Mouse (Mus musculus) neural tube, embryonic 14.5 days (tissue): Measurements from ENCODE around the gene Pfdn4. TPM values are rescaled to one million over a fixed set of nuclear protein-coding genes. Genes with fewer than 3 reads are reported as not detected.

Experiments
- ATAC-seq: fragments of 200-750 bp; cut with Nextera tagmentation; 2 replicates; pipeline ENCODE4 v1.8.0; 2017; ENCODE audit warnings: low read depth, mild to moderate bottlenecking, moderate TSS enrichment, moderate library complexity
- H3K27ac ChIP-seq: fragments of 300-500 bp; sonication (generic); 2 replicates; pipeline ENCODE4 v1.5.1; 2014; ENCODE audit warnings: low read depth, mild to moderate bottlenecking, control low read depth, low read length, moderate library complexity, mixed read lengths
- H3K27me3 ChIP-seq: fragments of 300-500 bp; sonication (generic); 2 replicates; pipeline ENCODE4 v1.6.1; 2014; ENCODE audit warnings: low read length; ENCODE audit not compliant: control insufficient read depth, insufficient read depth
- H3K36me3 ChIP-seq: fragments of 300-500 bp; sonication (generic); 2 replicates; pipeline ENCODE4 v1.6.1; 2014; ENCODE audit warnings: low read length, mixed read lengths; ENCODE audit not compliant: control insufficient read depth, insufficient read depth
- H3K4me1 ChIP-seq: fragments of 300-500 bp; sonication (generic); 2 replicates; pipeline ENCODE4 v1.6.1; 2014; ENCODE audit warnings: low read length; ENCODE audit not compliant: control insufficient read depth, insufficient read depth
- H3K4me2 ChIP-seq: fragments of 300-500 bp; sonication (generic); 2 replicates; pipeline ENCODE4 v1.6.1; 2014; ENCODE audit warnings: mild to moderate bottlenecking, low read depth, low read length, control low read depth
- H3K4me3 ChIP-seq: fragments of 300-500 bp; sonication (generic); 2 replicates; pipeline ENCODE4 v1.5.1; 2014; ENCODE audit warnings: low read depth, low read length, control low read depth, mixed read lengths
- H3K9ac ChIP-seq: fragments of 300-500 bp; sonication (generic); replicated peaks from 2 replicates; pipeline ENCODE4 v1.6.1; 2014; ENCODE audit warnings: low read depth, mild to moderate bottlenecking, control low read depth, low read length, mixed read lengths
- H3K9me3 ChIP-seq: fragments of 300-500 bp; sonication (generic); 2 replicates; pipeline ENCODE4 v1.6.1; 2016; ENCODE audit warnings: low read length; ENCODE audit not compliant: control insufficient read depth
- WGBS: fragments of 180-500 bp; shearing (Covaris S2); extraction: QIAGEN DNeasy Blood & Tissue Kit; methylation state at CpG from one replicate; pipeline ENCODE4 v1.1.7; 2014; 5-methylcytosine and 5-hydroxymethylcytosine counted together
- polyA plus RNA-seq: library from polyadenylated mRNA; unstranded; fragments of >200 nt; fragmentation: Nextera tagmentation; extraction: Ambion mirVana; gene quantifications from 2 replicates; pipeline ENCODE4 v1.2.1, GENCODE M21; 2014

Pfdn4 gene
- polyA plus RNA-seq, 1 experiment from 2014 or later: 161 TPM

GRCm38 (mm10) chr2:170508821-170509220 lies 12.6 kb downstream of the Pfdn4 start:
- peak overlapping the region; percentile 37; the same call in 1 of the 2 replicates for H3K4me2 ChIP-seq
- peak overlapping the region; percentile 6; the same call in 1 of the 2 replicates for H3K4me3 ChIP-seq
- H3K36me3 ChIP-seq: no peaks in the 10 kb centered on the region
- H3K9ac ChIP-seq: no peak overlapping the region
- H3K27me3 ChIP-seq: no peaks in the 10 kb centered on the region
- H3K27ac ChIP-seq: no peak overlapping the region
- H3K9me3 ChIP-seq: no peaks in the 10 kb centered on the region
- 0 out of 2 replicates have a peak, but pooled peaks have one; percentile 28 for ATAC-seq
- 4% methylated on average over 12 of the region's 12 CpGs for WGBS
- H3K4me1 ChIP-seq: peaks cover 17% of the 10 kb centered on the region

DNA sequence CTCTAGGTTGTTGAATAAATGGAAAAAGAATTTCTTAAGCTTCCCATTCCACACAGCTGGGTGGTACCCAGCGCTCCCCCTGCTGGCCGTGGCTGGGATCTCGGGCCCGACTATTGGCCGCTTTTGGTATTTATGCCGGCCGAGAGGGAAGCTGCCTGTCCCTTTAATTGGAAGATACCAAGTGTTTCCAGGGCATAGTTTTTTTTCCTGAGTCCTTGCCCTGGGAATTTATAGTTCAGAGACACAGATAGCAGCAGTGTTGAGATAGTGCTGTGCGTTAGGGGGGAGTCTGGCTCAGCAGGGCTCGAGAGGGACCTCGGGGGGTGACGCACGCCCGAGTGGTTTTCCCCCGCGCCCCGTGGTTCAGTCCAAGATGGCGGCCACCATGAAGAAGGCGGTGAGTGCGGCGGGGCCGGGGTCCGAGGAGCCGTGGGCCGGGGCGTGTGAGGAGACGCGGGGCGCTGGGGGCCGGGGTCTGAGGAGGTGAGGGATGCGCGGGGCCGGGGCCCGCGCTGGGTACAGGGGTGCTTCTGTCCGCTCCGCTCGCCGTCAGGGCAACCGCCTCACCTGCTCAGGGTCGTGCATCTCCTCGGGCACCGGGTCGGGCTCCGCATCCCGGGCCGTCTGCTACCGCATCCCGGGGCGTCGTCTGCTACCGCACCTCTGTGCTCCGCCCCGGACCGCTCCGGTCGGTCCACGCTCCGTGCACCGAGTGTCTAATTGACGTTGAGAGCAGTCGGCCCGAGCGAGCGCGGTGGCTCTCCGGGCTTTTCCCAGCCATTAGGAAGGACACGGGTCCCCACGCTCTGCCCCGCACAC lies 15.1 kb downstream of the Pfdn4 start:
- Histone ChIP-seq H3K4me1 (peaks cover 17% of the 10 kb centered on the region), H3K4me2 (peak overlapping the region; percentile 81), H3K9me3 (no peaks in the 10 kb centered on the region), H3K4me3 (peak overlapping the region; percentile 93), H3K36me3 (0 out of 2 replicates have a peak, but pooled peaks cover 6% of the 10 kb centered on the region), H3K27ac (peak overlapping the region; percentile 80), H3K9ac (peak overlapping the region; percentile 87), H3K27me3 (no peaks in the 10 kb centered on the region)
- under 1% methylated on average over 59 of the region's 69 CpGs for WGBS
- peak; percentile 64 for ATAC-seq

GRCm38 (mm10) chr2:170513756-170514155 lies 17.5 kb downstream of the Pfdn4 start:
- no peak for ATAC-seq
- Histone ChIP-seq H3K27ac (no peak overlapping the region), H3K9ac (no peak overlapping the region), H3K36me3 (peaks cover 18% of the 10 kb centered on the region; the same call in 1 of the 2 replicates), H3K9me3 (no peaks in the 10 kb centered on the region), H3K4me1 (peaks cover 11% of the 10 kb centered on the region), H3K4me2 (no peak overlapping the region), H3K4me3 (no peak overlapping the region), H3K27me3 (no peaks in the 10 kb centered on the region)
- 94% methylated on average over 12 of the region's 12 CpGs for WGBS

- no peaks in the 10 kb centered on the region for H3K9me3 ChIP-seq
- no peak overlapping the region for H3K27ac ChIP-seq
- 7% methylated on average over 7 of the region's 7 CpGs for WGBS
- H3K4me1 ChIP-seq: no peaks in the 10 kb centered on the region
- H3K9ac ChIP-seq: no peak overlapping the region
- H3K4me3 ChIP-seq: no peak overlapping the region
- no peaks in the 10 kb centered on the region for H3K27me3 ChIP-seq
- no peak overlapping the region for H3K4me2 ChIP-seq
- H3K36me3 ChIP-seq: peaks cover 27% of the 10 kb centered on the region
- ATAC-seq: peak; percentile 51; the same call in 1 of the 2 replicates
Observed at GRCm38 (mm10) chr2:170520321-170520971, 24.2 kb downstream of the Pfdn4 start.

DNA sequence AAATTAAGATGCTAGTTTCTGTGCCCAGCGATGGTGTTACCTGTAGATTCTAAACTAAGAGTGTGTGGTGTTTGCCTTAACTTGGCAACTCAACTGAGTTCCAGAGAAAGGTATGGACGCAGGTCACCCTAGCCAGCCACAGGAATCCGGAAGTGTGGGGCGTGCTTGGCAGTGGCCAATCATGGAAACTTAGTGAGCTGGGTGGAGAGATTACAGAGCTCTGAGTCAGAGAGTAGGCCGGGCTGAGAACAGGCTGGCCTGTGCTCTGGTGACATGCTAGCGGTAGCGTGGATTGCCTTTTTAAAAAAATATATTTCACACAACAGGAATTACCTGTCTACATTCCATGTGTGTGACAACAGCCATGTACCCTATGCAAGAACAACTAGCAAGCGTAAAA lies 30.3 kb downstream of the Pfdn4 start:
- Histone ChIP-seq H3K9ac (no peak overlapping the region), H3K27me3 (no peaks in the 10 kb centered on the region), H3K4me2 (no peak overlapping the region), H3K27ac (no peak overlapping the region), H3K36me3 (no peaks in the 10 kb centered on the region), H3K4me3 (no peak overlapping the region), H3K9me3 (no peaks in the 10 kb centered on the region), H3K4me1 (no peaks in the 10 kb centered on the region)
- no peak for ATAC-seq
- WGBS: 96% methylated on average over 8 of the region's 8 CpGs

GRCm38 (mm10) chr2:170528061-170528460 lies 31.8 kb downstream of the Pfdn4 start:
- no peaks in the 10 kb centered on the region for H3K36me3 ChIP-seq
- H3K4me3 ChIP-seq: no peak overlapping the region
- no peaks in the 10 kb centered on the region for H3K9me3 ChIP-seq
- H3K4me1 ChIP-seq: no peaks in the 10 kb centered on the region
- 81% methylated on average over 16 of the region's 16 CpGs for WGBS
- no peak for ATAC-seq
- H3K27ac ChIP-seq: no peak overlapping the region
- no peak overlapping the region for H3K4me2 ChIP-seq
- H3K27me3 ChIP-seq: no peaks in the 10 kb centered on the region
- no peak overlapping the region for H3K9ac ChIP-seq

DNA sequence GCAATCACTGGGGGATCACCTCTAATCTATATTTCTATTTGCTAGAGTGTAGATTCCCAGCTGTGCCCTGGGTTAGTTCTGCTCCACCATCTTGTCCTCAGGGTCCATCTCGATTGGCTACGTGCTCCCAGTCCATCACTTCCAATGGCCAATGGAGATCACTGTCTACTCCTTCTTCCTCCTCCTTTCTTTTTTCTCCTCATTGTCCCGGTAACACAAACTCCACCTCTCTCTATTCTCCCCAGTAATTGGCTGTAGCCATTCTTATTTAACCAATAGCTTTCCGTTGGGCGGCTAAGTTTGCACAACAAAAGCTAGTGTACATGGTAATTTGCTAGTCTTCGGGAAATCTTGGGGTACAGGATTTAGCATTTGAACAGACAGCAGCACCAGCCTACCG lies 33.5 kb downstream of the Pfdn4 start:
- H3K27ac ChIP-seq: no peak overlapping the region
- H3K9me3 ChIP-seq: no peaks in the 10 kb centered on the region
- H3K4me2 ChIP-seq: no peak overlapping the region
- H3K27me3 ChIP-seq: no peaks in the 10 kb centered on the region
- no peak overlapping the region for H3K4me3 ChIP-seq
- H3K9ac ChIP-seq: no peak overlapping the region
- H3K4me1 ChIP-seq: no peaks in the 10 kb centered on the region
- no peak for ATAC-seq
- 87% methylated on average over 7 of the region's 7 CpGs for WGBS
- H3K36me3 ChIP-seq: no peaks in the 10 kb centered on the region

DNA sequence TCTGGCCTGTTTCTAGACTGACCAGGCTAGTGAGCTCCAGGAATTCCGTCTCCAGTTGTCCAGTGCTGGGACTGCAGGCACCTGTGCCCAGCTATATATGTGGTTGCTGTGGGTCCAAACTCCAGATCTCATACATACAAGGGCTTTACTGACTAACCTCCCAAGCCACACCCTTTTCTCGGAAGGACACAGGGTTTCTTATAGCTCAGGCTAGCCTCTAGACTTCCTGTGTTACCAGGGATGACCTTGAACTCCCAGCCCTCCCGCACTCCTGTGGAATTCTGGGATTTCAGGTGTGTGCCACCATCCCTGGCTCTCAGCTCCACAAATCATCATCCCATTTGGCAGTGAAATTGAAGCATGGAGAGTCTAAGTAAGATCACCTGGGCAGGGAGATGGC lies 34.0 kb downstream of the Pfdn4 start:
- Histone ChIP-seq H3K9ac (no peak overlapping the region), H3K4me3 (no peak overlapping the region), H3K4me1 (no peaks in the 10 kb centered on the region), H3K27ac (no peak overlapping the region), H3K36me3 (no peaks in the 10 kb centered on the region), H3K27me3 (no peaks in the 10 kb centered on the region), H3K4me2 (no peak overlapping the region), H3K9me3 (no peaks in the 10 kb centered on the region)
- WGBS: 93% methylated on average over 3 of the region's 3 CpGs
- no peak for ATAC-seq
